Mouse (Mus musculus) megakaryocyte, adult 5-6 weeks (primary cell): Measurements from ENCODE around the gene Nfxl1. TPM values are rescaled to one million over a fixed set of nuclear protein-coding genes. Genes with fewer than 3 reads are reported as not detected.

ENCODE experiments used
- ATAC-seq: 2 replicates; pipeline ENCODE4 v1.8.0; 2016; ENCODE audit warnings: mild to moderate bottlenecking, inconsistent platforms; ENCODE audit not compliant: poor library complexity, severe bottlenecking
- total RNA-seq, 2 experiments: library from RNA; stranded (forward) in 1 of 2; stranded (reverse) in 1 of 2; fragments of 153-499, 151-499 nt in 1 of 2; fragments of 221-1000, 200-1000 nt in 1 of 2; gene quantifications; 2 replicates each; pipeline versions ENCODE4 v1.2.3 to v1.2.4; 2015 to 2017

Nfxl1 gene
- total RNA-seq, 2 experiments from 2014 or later, result 12.8 to 18.5 TPM

- ATAC-seq, result no peak
Observed at GRCm38 (mm10) chr5:72502778-72503177, 56.7 kb downstream of the Nfxl1 start.

DNA sequence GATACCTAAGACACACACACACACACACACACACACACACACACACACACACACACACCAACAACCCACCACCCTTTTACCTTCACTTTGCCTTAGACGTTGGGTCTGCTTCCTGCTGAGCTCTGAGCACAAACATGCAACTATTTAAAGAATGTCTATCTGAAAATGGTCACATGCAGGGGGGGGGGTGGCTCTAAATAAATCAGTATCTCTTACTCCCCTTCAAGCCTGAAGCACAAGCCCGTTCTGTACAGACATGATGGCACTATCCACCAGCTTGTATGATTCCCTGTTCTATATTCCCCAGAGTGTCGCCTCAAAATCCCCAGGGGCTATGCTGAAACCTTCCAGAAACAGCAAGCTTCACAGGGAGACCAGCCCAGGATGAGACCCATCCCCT lies 57.7 kb downstream of the Nfxl1 start:
- no peak for ATAC-seq

GRCm38 (mm10) chr5:72498271-72498670 lies 61.2 kb downstream of the Nfxl1 start:
- no peak for ATAC-seq

DNA sequence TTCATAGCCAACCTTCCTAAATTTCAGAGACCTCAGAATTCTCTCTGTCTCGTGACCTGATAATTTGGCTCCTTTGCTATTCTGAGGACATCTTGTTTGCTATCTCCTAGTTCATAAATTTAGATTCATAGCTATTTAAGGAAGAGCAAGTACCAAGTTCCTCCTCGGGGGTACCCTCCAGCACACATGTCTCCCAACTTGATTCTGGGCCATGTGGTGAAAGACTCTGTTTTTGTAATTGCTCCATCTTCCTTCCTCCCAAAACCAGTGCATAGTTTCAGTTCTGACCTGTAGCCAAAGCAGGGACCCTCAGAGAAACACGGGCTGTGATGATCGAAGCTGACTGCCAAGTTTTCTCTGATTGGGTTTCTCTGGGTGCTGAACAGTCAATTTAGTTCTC lies 62.7 kb downstream of the Nfxl1 start:
- peak; percentile 83 for ATAC-seq

DNA sequence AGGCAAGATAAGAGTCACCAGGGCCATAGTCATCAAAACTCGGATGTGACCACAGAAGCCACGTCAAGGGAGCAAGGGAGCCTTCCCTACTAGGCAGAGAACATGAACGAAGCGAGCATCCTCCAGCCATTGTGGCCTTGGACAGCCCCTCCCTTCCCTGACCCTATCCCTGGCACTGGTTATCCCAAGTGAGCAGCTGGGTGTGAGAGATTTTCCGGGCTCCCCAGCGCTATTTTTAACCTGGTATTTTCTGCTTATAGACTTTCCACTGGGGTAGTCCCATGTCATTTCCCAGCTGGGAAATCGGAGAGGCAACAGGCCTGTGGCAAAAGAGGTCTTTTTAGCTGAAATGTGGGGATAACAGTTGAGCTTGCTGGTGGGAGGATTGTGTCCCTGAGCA lies 65.6 kb downstream of the Nfxl1 start:
- ATAC-seq, result no peak

- peak; percentile 40; the same call in 1 of the 2 replicates for ATAC-seq
Observed at GRCm38 (mm10) chr5:72491232-72491631, 68.3 kb downstream of the Nfxl1 start.

DNA sequence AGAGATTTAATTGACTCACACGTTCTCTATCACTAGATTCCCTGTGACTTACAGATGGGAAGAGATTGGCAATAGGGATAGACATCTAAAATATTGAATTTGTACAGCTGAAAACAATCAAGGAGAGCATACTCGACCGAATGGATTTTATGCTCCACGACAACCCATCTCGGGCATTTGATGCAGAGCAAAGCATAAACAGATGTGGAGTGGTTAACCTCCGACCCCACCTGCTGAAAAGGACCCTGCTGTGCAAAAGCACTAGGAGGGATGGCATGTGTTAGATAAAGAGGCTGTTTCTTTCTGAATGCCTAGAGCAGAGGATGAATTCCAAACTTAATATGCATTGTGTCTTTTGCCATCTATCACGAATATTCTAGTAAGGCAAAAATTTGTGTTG lies 79.0 kb downstream of the Nfxl1 start:
- ATAC-seq, result no peak

DNA sequence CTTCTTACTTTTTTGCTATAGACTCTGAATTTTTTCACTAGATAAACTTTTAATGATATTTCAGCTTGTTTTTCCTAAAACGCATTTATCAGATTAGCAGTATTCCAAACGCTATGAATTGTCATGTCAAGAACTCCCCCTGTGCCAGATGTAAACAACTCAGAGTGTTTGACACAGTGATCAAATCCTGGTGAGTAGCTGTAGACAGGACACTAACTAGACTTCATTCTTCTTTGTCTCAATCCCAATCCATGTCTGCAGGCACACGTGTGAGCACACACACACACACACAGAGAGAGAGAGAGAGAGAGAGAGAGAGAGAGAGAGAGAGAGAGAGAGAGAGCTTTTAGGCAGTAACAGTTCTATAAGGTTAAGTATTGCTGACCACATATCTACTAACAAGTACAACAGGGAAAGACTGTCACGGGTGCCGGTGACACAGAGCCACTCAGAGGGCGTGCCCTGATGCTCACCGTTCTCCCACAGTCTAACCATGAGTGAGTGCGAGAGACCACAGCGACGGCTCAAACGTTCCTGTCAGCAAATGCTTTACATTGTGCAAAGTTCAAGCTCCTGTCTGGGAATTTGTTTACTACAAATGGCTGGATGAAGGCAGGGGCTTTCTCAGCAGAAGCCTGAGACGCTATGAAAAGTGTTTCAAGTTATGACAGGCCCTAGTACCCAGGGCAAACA lies 87.0 kb downstream of the Nfxl1 start:
- ATAC-seq, result no peak

DNA sequence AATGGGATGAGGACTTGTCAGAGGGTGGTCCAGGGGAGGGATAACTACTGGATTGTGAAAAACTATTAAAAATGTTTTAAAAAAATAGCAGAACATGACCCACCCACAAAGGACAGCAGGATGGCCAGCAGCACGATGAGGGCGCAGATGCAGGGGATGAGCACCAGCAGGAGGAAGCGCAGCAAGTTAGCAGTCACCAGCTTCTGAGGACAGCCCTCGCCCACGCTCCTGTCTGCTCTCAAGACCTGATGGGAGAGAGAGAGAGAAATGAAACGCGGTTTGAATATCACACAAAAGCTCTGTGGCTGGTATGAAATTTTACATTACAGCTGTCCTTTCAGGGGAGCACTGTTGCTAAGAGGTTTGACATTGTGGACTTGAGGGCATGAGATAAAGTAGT lies 87.7 kb downstream of the Nfxl1 start:
- no peak for ATAC-seq

DNA sequence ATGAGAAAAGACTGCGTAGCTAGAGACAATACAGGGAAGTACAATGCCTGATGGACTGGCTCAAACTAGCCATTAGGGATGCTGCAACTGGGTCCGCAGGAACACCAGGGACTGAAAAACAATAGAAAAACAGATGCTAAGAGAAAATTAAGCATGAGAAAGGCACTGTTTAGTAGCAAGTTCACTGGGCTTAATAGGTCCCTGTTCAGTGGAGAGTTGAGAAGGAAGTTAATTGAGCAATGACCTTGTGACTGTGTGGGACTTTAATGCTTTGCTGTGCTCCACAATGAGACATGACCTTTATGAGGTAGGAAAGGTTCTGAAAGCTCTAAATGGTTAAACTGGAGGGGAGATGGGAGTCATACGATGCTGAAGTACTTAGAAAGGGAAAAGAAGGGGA lies 94.6 kb downstream of the Nfxl1 start:
- no peak for ATAC-seq

Other genes with a start within 250 kb of the Nfxl1 start
- gene Corin, start 55.2 kb downstream of the Nfxl1 start, total RNA-seq (2015), result not detected in 2 replicates
- gene Corin, start 55.2 kb downstream of the Nfxl1 start, total RNA-seq (2017), result not detected in 2 replicates
- gene Zar1, start 21.6 kb upstream of the Nfxl1 start, total RNA-seq (2015), result not detected in 2 replicates
- gene Zar1, start 21.6 kb upstream of the Nfxl1 start, total RNA-seq (2017), result not detected in 2 replicates
- gene Gm5868, start 27.9 kb upstream of the Nfxl1 start, total RNA-seq (2015), result not detected in 2 replicates
- not detected in 2 replicates for gene Gm5868, start 27.9 kb upstream of the Nfxl1 start, total RNA-seq (2017)
- gene Cnga1, start 84.6 kb upstream of the Nfxl1 start, total RNA-seq (2015), result 0.07 TPM in 1 of 2 replicates, not detected in the other
- 0.18 and 0.61 TPM in 2 replicates for gene Cnga1, start 84.6 kb upstream of the Nfxl1 start, total RNA-seq (2017)
- gene Nipal1, start 88.1 kb upstream of the Nfxl1 start, total RNA-seq (2015), result 0.02 and 0.30 TPM in 2 replicates
- gene Nipal1, start 88.1 kb upstream of the Nfxl1 start, total RNA-seq (2017), result 1.1 and 1.6 TPM in 2 replicates
- gene Txk, start 193.1 kb upstream of the Nfxl1 start, total RNA-seq (2015), result 2.8 and 5.3 TPM in 2 replicates
- gene Txk, start 193.1 kb upstream of the Nfxl1 start, total RNA-seq (2017), result 2.0 and 4.2 TPM in 2 replicates